Mouse (Mus musculus) spleen, postnatal 36 days (tissue): ENCODE data around the gene Espl1.
A peak's percentile ranks its signal among the peaks of the same experiment; 100 is the strongest.

Source experiments
- DNase-seq, 2 experiments: peaks; one replicate each; pipeline ENCODE4 v3.0.0; 2022; ENCODE audit warnings: low spot score in 2 of 2, mixed read lengths in 1 of 2

Gene Espl1

DNA sequence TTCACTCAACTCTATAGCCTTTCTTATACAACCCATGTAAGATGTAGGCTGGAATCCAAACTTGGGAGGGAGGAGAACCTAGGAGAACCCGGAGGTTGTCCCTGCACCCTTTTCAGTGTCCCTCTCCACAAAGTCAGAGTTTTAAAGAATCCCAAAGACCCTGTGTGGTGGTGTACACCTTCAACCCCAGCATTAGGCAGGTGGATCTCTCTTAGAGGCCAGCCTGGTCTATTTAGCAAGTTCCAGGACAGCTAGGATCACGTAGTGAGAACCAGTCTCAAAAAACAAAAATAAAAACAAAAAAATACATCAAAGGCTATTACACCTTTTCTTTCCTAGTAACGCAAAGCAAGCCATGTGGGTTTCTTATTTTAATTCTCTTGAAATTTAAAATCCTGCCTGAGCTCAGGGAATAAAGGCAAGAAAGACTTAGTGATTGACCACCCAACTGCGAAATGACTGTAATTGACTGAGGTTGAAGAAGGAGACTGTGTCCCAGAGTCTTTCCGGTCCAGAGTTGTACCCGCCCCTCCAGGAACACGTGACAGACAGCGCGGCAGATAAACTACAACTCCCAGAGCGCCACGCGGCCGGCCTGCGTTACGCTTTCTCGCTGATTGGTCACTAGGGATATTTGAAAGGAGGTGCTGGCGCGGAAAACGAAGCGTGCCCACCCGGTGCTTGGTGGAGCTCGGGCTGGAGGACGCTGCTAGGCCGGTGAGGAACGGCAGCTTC, at the start of gene Espl1:
TSS of gene Espl1 (plus strand) at position 634 of the 735 bp plus-strand sequence.
- DNase-seq = peak; percentile 93 to 95

DNA sequence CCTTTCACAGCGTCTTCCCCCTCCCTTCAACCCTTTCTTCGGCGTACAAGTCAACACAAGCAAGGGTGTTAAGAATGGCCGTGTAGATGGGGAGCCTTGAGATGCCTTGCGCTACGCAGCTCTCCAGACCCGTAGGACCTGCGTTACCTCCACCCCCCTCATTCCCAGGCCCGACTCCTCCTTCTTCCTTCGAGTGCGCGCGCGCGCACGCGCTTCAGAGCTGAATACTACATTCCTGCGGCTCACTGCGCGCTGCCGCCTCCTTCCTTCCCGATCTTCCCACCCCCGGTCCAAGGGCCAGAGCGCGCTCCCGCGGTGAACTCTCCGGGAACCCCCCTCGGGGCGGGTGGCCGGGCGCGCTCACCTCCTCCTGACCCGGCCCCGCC, 49.2 kb upstream of the Espl1 start:
- DNase-seq = peak; percentile 68 to 76

DNA sequence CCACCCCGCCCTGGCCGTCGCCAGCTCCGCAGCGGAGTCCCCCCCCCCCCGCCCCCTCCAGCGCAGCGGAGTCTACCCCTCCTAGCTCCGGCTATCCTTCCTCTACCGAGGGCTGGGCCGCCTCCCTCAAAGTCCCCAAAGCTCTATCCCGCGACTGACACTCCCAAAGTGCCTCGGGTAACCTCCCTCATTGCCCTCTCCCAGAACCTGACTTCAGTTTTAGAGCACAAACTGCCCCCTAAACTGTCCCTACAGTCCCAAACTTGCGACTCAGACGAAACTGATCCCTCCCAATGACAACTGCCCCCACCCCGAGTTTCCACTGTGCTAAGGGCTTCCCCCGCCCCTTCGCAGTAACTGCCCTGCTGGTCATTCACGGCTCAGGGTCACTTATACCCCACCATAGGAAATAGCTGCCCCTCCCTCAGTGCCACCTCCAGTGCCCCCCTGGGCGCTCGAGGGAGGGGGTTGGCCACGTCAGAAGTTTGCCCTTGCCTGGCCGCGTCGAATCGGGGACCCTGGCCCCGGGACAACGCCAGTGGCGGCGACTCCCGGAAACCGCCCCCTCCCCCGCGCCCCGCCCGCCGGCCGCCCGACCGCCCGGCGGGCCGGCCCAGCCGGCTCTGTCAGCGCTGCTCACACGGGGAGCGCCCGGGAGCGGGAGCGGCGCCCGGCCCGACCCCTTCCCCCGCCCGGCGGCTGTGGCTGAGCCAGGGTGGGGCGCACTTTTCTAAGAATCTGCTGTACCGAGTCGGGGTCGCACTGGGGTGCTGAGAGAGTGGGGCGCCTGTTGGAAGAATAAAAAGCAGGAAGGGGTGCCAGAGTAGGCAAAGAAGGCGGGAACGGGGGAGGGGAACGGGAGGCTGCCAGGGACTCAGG, 48.6 kb upstream of the Espl1 start:
- DNase-seq = peak; percentile 31 to 46

DNA sequence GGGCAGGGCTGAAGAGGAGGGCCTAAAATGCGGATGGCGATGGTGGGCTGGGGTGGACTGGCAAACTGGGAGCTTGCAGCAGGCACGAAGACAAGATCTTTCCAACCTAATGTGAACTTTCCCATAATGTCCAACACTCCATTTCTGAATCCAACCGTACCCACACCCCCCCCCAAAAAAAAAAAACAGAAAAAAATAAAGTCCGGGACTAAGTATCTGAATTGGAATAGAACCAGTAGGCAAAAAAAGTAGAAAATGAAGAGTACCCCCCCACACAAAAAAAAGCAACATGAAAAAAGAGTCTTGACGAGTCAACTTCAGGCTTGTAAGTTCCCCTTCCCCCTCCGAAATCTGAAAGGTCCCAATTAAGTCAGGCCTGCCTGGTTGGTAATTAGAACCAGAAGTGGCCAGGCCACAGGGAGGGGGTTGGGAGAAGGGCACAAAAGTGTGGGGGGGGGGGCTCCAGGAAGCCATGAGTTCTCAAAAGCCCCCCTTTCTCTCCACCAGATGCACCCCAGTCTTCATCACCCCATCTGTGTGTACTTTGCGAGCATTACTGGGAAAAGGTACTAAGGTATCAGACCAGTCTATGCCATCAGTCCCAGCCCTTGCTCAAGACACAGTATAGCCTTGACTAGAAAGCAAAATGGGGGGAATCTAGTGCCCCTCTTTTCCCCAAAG, 47.8 kb upstream of the Espl1 start:
- no peak for DNase-seq

DNA sequence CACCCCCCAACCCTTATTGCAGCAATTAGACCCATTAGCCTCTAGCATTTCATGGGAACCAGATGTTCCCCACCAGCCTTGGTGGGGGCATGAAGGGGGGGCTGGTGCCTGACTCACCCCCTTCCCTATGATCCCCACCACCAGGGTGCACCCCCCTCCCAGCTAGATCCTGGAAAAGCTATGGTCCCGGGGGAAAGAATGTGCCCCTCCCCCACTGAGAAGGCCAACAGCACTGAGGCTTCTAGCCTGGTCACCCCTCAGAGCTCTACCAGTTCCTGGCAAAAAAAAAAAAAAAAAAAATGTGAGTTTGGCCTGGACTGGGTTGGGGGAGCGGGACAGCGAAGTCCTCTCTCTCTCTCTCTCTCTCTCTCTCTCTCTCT, 47.3 kb upstream of the Espl1 start:
- no peak for DNase-seq

DNA sequence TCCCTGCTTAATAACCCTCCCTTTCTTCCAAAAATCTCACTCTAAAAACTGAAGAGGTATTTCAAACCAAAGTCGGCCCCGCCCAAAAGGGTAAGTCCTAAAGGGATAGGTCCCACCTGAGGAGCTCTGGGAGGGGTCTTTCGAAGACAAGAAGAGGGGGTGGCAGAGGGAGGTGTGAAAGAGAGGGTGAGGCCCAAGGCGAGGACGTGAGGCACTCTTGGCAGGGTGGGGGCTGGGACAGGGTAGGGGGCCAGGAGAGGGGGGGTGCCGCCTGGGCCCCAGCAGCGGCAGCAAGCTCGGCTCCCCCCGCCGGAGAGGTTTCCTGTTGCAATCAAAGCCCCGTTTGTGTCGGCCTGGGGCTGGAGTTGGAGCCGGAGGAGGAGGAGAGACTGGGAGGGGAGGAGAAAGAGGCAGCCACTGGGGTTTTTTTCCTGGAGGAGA, 46.8 kb upstream of the Espl1 start:
- no peak for DNase-seq

DNA sequence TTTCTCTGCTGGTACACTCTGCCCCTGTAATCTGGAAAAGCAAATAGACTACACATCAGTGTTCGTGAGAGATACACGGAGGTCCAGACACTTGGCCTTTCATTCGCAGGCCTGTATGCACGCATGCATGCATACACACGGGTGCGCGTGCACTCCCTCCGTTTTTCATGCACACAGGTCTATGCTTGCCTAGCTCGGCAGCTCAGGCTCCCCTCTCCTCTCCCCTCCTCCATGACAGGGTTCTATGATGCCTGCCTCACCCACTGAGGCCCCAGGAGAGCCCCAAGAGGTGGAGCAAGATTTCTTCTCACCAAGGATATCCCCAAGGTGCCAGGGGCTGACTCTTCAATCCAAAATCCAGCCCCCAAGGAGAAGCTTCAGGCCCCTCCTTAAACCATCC, 46.1 kb upstream of the Espl1 start:
- no peak for DNase-seq

DNA sequence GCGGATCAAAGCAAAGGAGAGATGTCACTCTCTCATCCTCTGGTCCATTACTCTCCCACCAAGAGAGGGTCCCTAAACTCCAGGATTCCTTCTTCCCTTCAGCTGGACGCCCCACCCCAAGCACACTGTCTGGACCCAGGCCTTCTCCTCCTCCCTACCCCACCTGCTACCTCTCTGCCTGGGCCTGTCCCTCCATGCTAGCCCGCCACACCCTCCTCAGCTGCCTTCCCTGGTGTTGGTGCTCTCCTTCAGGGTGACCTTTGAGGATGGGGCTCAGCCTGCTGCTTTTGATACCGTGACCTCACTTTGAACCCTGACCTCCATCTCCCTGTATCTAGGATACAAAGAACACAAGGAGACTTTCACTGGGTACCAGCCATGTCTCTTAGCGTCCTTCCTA, 45.5 kb upstream of the Espl1 start:
- DNase-seq = no peak

DNA sequence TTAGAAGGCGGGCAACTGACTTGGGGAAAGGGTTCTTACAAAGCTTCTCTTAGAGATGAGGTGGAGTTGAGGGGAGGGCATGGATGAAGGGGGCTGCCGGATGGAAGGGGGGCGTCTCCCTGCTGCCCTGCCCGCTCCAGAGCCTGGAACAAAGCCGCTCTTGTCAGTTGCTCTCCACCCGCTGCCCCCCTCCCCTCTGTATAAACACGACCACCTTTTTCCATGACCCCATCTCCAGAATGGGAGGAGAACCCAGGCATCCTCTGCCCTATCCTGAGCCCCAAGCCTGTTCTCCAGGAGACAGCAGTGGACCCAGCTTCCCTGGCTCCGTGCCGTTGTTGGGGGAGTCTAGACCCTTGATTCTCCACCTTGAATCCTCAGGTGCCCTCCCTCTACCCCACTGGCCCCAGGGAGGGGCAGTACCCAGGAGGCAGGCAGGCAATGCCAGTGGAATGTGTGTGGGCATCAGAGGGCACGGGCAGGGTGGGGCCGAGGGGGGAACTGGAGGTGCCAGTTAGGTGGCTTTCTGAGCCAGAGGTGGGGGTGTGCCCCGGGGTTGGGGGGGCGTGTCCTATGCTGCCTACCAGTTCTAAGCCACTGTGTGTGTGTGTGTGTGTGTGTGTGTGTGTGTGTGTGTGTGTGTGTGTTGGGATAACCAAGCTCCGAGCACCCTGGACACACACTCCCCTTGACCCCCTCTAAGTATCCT, 40.4 kb upstream of the Espl1 start:
- DNase-seq = no peak

DNA sequence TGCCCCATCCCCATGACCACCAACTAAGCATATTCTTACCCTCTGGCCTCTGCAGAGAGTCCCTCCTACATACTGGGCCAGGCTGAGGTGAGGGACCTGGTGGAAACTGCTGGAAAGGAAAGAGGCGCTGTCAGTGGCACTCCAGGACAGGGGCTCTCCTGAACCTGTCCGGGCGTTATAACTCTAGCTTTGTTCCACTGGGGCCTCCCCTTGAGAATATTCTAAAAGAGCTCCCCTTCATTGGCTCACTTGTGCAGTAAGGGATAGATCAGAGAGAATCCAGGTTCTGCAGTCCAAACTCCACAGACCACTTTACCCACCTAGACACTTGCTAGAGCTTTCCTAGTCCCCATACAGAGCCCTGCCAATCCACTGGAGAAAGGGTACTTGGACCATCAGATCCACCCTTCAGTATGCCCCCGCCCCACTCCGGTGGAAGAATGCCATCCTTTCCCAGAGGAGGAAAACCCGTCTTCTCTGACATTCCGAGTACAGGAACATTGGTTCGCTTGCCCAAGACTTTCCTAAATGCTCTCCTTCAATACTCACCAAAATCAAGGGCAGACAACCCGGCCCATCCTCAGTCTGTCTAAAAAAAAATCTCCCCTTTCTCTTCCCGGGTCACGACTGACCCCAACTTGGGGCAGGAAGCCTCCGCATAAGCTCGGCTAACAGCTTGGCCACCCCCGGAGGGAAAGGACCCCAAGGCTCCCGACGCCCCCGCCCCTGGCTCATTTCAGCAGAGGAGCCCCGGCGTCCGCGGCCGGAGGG, 39.5 kb upstream of the Espl1 start:
- DNase-seq = no peak

DNA sequence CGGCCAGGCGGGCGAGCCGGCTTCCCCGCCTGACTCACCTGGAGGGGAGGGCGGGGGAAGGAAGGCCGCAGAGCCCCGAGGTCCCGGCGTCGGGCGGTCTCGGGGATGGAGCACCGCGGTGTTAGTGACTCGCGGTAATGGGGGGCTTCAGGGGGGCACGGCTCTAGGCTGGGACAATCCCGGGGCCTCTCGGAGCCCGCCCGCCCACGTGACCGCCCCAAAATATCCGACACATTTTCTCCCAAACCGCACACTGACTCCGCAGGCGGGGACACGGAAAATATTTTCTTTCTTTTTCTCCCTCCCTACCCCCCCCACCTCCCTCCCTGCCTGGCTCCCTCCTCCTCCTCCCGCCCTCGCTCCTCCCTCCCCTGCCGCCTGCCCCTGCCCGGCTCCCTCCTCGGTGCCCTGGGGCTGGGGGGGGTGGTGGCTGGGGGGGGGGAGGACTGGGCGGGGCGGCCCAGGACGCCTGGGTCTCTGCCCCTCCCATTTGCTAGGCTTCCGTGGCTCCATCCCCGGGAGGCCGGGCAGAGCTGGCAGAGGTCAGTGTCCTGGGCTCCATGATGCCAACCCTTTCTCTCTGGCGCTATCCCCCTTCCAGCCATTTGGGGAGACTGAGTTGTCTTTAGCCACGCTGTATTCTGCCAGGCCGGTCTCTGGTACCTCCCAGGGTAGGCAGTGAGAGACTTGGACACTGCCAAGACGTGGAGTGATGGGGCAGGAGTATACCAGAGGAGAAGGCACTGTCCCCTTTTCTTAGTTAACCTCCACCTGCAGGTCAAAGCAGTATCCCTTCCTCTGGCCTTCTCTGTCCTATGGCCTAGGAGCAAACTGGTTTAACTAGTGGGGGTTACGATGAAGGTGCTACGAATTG, 38.6 kb upstream of the Espl1 start, which contains the start of gene Rarg:
TSS of gene Rarg (minus strand) at position 316 of the 874 bp plus-strand sequence.
- no peak for DNase-seq

DNA sequence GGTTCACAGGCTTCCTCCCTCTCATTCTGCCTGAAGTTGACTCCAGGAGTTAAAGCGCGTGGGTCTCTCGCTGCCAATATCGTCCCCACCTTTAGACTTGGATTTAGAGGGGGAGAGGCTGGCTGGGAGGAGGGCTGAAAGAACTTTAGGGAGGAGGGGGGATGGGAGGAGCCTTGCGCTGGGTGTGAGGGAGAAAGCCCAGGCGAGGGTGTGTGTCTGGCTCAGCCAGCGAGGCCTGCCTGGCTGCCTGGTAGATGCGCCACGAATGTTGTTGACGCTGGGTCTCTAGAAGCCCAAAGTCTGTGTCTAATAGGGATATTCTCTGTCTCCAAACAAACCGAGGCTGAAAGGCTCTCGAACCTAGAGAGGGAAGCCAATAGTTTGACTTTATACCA, 38.0 kb upstream of the Espl1 start:
- DNase-seq = no peak

DNA sequence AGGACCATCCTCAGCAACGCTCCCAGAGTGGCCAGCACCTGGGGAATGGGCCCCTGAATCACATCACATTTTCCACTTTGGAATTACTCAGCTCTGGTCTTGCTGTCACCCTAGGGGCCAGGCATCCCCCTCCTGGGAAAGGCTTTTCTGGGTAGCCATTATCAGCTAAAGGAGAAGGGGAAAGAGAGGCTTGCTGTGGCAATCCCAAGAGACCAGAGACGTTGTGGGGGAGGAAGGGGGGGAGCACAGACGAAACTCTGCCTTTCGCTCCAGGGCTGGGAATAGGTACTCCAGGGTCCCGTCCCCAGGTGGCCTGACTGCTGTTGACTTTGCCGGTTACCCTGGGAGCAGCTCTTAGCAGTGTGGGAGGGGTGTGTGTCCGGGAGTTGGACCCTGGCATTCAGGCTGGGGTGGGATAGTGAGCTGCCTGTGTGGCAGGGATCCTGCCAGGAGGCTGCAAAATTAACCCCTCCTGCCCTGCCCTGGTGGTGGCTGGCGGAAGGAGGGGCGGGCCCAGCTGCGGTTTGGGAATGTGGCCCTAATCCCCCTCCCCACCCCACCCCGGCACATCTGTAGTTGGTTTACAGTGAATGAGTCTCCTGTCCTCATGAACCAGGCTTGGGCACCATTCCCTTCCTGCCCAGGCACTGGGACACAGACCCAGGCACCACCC, 37.3 kb upstream of the Espl1 start:
- no peak for DNase-seq

DNA sequence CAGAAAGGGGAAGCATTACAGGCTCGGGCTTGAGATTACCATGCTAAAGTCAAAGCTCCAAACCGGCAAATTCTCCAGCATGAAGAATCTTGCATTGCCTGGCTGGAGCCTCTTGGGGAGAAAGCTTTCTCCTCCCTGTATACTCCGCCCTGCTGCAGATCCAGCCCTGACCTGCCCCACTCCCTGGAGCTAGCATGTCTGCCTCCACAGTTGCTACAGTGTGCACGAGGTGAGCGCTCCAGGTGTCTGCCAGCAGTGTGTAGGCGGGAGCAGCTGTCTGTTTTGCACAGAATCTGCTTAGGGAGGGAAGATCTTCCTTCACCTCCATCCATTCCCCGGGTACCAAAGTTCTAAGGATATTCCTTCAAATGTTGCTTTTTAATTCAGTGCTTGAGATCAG, 33.5 kb upstream of the Espl1 start:
- no peak for DNase-seq

DNA sequence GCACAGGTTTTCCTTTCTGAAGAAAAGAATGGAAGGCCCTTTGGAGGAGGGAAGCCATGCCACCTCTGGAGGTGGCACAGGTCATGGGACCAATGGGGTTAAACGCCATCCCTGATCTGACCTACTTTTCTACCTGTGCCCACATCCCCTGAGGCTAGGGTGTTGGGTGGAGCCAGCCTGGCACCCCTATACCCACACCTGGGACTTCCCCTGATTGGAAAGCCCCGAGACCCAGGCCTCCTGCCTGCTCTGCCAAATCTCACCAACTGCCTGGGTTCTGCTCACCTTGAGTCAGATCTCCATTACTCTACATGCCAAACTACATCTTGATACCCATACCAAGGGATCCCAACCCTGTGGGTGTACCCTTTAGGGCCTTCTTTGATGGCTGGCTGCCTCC, 33.0 kb upstream of the Espl1 start:
- DNase-seq = no peak

DNA sequence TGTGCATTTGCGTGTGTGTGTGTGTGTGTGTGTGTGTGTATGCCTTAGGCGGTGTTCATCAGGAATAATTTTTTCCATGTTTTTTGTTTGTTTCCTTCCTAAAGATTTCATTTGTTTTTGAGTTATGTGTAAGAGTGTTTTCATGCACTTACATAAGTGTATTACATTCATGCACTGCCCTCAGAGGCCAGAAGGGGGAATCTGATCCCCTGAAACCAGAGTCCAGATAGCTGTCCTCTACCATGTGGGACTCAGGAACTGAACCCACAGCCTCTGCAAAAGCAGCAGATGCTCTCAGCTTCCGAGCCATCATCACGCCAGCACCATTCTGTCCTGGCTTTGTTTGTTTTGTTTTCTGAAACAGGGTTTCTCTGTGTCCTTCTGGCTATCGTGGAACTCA, 30.5 kb upstream of the Espl1 start:
- DNase-seq = no peak

DNA sequence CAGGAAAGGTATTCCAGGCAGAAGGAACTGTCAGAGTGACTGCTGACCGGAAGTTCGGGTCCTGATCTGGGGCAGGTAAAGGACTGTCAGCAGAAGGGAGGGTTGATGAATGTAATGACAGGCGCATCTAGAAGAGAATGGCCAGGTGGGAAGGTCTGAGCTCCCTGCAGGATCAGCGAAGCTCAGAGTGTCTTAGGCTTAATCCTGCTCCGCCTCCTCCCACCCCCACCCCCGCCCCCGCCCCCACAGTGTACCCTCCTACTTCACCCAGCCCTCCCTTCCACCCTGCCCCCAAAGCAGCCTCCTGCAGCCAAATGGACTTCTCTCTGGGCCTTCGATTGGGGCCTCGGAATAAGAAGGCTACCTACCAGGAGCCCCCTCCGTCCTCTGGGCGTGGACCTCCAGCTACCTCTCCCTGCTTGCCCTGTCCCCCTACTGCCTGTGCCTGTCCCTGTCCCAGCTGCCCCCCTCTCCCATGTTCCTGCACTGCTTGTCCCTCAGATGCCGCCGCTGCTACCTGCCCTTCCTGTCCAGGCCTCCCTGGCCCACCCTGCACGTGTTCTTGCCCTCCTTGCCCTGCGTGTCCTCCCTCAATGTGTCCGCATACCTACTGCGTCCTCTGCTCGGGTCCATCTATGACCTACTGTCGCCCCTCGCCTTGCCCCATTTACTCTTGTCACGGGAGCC, 25.6 kb upstream of the Espl1 start, which contains the start of gene Gm9918:
TSS of gene Gm9918 (plus strand) at position 290 of the 687 bp plus-strand sequence.
- DNase-seq = no peak

DNA sequence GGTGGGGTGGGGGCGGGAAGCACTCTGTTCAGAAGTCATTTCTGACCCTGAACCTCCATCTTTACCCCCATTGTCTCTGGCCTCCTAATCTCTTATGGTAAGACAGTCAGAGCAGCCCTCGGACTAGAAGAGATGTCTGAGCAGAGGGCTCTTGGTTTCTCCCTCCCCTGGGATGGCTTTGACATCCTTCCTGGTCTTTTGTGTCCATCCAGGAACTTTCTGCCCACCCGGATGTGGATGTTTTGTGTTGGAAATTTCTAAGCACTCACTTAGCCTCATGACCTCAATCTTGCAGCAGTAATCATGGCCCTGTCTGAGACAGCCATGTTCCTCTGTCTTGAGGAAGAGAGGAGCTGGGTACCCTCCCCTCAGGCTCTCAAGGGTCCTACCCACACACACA, 24.6 kb upstream of the Espl1 start:
- no peak for DNase-seq
